Mouse (Mus musculus) bone marrow macrophage, adult 2 months (primary cell): Measurements from ENCODE around the gene Siah3.

Experiments
- CTCF ChIP-seq: IDR thresholded peaks from 2 replicates; pipeline ENCODE4 v1.5.1; 2012; ENCODE audit warnings: low read depth, mild to moderate bottlenecking, low read length, moderate library complexity
- POLR2A ChIP-seq: IDR thresholded peaks from 2 replicates; pipeline ENCODE4 v1.6.1; 2012; ENCODE audit warnings: mild to moderate bottlenecking, low read depth, low read length, borderline replicate concordance

GRCm38 (mm10) chr14:75409772-75410171, 46.0 kb upstream of the Siah3 start:
- TF ChIP-seq CTCF (no peak), POLR2A (no peak)
